Mouse (Mus musculus) cortical plate, adult 2 months (tissue): ENCODE results near the gene Spin1.

Experiments
- CTCF ChIP-seq: fragments of 200-500 bp; IDR thresholded peaks from 2 replicates; pipeline ENCODE4 v1.5.1; 2011; ENCODE audit warnings: mild to moderate bottlenecking, control low read depth, low read length; ENCODE audit not compliant: insufficient read depth; ENCODE audit errors: extremely low read depth
- POLR2A ChIP-seq: fragments of 200-500 bp; IDR thresholded peaks from 2 replicates; pipeline ENCODE4 v1.6.1; 2011; ENCODE audit warnings: mild to moderate bottlenecking, low read length, control low read depth; ENCODE audit not compliant: insufficient read depth; ENCODE audit errors: extremely low read depth

- TF ChIP-seq CTCF (no peak), POLR2A (no peak)
Measured at GRCm38 (mm10) chr13:51166711-51167110, 66.0 kb downstream of the Spin1 start.
